Mouse (Mus musculus) right cerebral cortex, adult 2 months (tissue): ENCODE measurements at regions not wholly inside any gene's neighbourhood (a gene's known extent, or its start where the extent isn't known, plus 50 kb on each side); places are given as distances from the start of the nearest gene placed in this dataset.
A peak's percentile ranks its signal among the peaks of the same experiment; 100 is the strongest.

Experiments used
- DNase-seq, 2 experiments: peaks; one replicate each; pipeline ENCODE4 v3.0.0; 2021 to 2022; ENCODE audit warnings: low spot score in 2 of 2

GRCm38 (mm10) chr12:26646141-26646540 is 177.1 kb downstream of the Cmpk2 start:
- no peak for DNase-seq

DNA sequence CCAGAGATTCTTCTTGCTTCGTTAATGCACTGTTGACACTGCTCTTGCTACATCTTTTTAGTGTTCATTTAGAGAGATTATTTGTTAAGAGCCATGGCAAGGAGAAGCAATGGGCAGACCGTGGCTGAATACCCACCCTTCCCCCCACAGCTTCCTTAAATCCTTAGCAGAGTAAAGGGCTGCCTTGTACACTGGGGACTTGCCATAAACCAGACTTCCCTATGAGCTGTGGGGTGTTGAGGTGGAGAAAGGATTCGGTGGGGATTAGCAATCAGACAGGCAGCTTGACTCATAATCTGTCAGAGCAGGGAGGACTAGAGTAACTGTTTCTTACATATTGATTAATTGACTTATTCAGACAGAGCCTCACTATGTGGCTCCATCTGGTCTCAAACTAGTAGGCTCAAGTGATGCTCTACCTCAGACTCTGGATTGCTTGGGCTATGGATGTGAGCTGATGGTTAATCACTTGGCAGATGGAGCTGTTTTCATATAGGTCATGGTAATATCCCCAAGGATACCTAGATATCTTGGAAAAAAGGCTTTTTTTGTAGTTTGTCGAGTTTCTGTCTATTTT is 166.7 kb downstream of the Cmpk2 start:
- no peak for DNase-seq

- no peak for DNase-seq
These were observed 166.2 kb downstream of the Cmpk2 start for GRCm38 (mm10) chr12:26635253-26635652.

DNA sequence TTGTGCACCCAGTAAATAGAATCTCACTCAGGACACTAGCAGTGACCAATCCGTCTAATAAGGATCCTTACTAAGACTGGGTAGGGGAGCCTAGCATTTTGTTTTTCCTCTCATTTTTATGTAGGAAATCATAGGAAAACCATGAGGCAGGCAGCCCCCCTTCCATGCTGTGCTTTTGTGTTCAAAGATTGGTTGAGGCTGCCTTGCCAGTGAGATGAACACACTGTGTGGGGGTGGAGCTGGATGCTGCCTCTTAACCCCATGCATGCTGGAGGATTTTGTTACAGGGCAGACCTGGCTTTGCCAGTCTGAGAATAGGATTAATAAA is 162.8 kb downstream of the Cmpk2 start:
- DNase-seq: no peak

DNA sequence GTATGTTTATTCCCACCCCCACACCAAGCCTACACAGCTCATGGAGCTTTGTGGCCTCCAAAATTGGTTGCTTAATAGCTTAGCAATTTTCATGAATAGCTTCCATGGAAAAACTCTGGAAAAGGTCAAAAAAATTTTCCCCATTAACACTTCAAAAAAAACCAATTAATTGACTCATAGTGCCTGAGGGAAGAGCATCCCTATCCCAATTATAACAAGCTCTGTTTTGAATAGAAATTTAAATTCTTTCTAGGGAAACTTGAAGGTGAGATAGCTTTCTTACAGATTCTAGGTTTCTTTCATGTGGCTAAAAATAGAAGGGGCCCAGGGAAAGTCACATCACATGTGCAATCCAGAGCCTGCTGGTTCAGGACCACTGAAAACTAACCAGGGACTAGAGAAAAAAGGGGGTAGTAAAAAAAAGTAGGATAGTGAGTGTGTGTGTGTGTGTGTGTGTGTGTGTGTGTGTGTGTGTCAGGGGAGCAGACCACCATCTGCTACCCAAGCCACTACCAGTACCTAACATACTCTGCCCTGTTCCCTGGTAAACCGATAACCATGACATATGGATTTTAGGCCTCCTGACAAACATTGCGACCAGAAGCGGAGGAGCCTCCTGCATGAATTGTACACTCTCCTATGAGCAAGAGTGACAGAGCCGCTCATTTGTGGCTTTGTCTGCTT is 162.2 kb downstream of the Cmpk2 start:
- no peak for DNase-seq

DNA sequence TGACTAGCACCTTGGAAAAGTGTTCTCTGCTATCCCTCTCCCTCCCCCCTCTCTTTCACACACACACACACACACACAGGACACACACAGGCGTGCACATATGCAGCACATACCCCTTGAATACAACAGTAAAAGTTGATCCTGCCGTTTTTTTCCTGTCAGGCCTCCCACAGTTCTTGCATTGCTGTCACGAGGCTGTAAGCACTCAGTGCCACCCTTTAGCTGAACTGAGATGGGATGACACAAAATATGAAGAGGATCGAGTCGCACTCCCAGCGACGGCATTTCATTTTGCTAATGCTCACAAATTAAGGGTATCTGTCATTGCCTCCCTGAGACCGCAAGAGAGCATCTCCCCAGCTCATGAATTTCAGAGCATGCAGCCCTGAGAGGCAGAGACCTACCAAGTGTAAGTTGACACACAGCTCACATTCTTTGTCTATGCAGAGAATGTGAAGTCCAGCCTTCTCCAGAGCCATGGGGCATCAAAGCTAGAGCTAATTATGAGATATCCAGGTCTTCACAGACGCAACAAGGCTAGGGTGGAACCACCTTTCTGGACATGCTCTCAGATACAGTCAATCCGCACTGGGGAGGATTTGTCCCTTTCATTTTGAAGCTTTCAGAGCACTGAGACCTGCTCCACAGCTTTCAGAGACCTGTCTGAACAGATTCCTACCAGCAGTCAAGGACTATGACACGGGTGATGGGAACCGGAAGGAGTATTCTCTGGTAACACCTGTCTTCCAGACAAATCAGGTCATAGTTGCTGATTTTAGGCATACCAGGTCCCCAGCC is 152.3 kb downstream of the Cmpk2 start:
- peak; percentile 9 to 18 for DNase-seq

- DNase-seq: peak; percentile 10 to 16
These were observed 151.6 kb downstream of the Cmpk2 start for GRCm38 (mm10) chr12:26620501-26621134.

DNA sequence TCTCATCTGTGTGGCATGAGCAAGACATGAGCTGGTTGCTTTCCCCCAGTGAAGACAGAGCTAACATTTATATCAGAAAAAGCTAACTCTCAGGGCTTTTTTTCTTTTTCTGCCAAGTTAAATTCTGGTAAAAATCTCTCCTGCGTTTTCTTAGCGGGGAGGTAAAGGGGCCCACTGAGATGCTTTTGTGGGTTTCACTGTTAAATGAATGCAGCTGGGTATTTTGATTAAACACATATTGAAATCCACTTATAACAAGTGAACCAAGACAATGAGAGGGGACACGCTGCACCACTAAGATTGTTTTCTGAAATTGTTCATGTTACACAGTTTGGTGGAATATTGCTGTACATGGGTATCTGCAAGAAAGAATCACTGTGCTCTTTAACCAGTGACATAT is 149.0 kb downstream of the Cmpk2 start:
- no peak for DNase-seq

DNA sequence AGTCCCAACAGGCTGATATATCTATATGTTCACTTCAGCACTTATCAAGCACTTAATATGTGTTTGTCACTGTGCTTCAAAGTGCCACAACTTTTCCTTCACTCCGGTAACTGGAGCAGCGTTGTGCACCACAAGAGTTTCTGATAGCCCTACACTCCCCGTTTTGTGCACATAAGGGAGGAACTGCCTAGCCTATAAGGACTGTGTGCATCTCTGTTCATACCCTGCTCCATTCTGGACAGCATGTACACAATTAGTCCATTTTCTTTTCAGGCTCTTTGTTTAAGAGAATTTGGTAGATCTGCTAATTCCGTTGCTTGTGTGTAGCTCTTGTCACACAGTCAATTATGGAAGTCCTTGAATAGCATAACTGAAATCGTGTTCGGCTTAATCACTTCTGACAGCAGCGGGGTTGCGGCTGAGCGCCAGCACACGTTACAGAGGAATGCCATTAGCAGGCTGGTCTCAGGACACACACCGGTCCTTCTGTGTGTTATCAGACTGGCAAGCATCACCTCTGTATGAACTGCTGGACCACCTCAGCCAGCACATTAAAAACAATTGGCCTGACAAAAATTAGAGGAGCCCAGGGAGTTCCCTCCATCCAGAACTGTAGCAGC is 144.2 kb downstream of the Cmpk2 start:
- DNase-seq: no peak

GRCm38 (mm10) chr12:26610079-26610478 is 141.1 kb downstream of the Cmpk2 start:
- no peak for DNase-seq

DNA sequence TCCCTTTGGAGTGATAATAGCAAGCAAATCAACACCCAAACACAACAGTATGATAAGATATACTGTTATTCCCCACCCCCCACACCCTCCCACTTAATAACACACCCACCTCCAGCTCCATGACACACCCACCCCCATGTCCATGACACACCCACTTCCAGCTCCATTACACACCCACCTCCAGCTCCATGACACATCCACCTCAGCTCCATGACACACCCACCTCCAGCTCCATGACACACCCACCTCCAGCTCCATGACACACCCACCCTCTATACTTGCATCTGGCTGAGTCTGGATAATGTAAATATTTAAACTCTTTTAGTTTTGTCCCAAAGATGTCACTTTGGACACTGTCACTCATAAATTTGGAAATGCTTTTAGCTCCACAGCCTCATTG is 129.5 kb downstream of the Cmpk2 start:
- DNase-seq: no peak

DNA sequence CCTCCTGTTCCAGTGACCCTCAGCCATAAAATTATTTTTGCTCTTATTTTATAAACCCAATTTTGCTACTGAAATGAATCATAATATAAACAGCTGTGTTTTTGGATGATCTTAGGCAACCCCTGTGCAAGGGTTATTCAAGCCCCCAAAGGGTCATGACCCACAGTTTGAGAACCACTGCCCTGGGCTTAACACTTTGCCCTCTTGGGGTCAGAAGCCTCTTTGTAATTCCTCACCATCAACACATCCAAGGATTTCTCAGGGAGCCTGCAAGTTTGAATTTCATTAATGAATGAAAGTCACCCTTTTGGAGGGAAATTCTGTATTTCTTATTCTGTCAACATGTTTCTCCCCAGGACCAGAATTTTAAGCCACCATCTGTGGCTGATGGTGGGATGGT is 123.1 kb downstream of the Cmpk2 start:
- no peak for DNase-seq

DNA sequence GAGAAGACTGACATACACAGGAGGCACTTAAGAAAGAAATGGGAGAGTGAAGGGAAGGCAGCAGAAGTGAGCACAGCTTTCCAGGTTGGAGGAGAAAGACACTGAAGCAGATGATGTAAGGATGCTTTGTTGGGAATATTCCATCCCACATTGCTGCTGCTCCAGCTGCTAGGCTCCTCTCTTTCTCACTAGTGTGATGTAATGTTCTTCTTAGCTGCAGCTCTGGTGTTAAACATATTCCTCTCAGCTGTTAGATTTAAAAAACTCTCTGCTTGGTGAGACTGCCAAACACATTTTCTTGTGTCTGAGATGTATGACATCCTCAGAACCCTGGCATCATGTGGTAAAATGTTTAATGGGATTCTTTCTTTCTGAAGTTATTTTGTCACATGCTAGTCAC is 120.1 kb downstream of the Cmpk2 start:
- DNase-seq: peak; percentile 44 to 48

DNA sequence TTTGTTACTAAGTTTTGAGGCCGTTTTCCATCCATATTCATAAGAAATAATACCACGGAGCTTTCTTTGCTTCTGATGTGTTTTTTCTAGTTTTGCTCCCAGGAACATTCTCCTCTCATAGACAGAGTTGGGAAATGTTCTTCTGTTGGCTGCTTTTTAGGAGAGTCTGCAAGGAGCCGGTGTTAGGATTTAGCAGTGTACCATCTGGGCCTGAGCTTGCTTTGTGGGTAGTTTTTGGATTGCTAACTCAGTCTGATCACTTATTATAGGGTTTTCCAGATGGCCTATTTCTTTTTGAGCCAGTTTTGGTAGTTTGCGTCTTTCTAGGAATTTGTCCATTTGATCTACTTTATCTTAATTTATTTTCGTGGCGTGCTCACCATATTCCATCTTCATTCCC is 108.4 kb downstream of the Cmpk2 start:
- DNase-seq: peak; percentile 44 to 45

DNA sequence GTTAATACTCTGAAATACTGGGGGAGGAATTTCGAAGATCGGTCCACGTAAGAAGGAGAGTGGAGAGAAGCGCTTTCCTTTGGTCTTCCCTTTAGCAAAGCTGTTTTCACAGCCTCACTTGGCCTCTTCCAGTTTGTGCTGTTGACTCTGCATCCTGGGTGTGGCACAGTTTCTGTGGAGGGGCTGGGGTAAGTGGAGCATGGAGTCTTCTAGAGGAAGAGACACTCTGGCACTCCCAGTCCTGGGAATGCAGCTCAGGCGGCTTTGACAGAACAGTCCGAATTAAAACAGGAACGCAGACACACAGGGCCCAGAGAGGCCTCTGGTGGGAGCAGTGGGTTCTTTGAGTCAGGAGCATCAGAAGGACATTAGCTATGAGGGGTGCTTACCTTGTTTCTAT is 102.6 kb downstream of the Cmpk2 start:
- DNase-seq: no peak

GRCm38 (mm10) chr12:26567435-26567834 is 98.4 kb downstream of the Cmpk2 start:
- DNase-seq: no peak

GRCm38 (mm10) chr12:26562858-26563257 is 93.9 kb downstream of the Cmpk2 start:
- no peak for DNase-seq

DNA sequence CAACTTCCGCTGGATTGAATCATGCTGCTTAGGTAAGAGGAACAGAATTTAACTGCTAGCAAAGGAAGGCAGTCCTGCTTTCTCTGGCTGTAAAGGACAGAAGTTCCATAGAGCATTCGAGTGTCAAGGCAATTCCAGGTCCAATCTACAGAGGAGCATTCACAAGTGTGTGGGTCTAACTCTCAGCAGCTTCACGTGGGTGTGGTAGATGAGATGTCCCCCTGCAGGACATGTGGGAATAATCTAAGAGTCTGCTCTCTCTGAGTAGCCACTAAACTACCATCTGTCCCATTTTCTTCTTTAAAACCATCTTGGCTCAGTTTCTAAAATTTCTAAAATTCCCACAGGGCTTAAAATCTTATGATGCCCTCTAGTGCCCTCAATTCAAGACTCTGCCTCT is 90.6 kb downstream of the Cmpk2 start:
- no peak for DNase-seq

DNA sequence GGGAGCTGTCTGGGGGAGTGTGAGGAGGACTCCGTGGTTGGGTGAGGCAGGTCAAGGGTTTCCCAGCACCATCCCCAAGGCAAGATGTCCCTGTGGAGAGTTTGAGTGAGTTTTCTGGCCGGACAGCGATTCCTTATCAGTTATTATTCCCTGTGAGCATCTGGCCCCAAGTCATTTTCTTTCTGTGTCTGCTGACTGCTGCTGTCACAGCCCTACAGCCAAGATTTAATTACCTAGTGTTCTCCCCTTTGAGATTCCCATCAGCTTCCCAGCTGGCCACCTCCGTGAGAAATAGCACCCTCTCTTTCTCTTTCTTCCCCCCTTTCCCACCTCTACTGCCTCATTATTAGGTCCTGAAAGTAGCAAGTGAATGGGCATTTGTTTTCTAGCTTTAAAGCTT is 88.4 kb downstream of the Cmpk2 start:
- DNase-seq: no peak

DNA sequence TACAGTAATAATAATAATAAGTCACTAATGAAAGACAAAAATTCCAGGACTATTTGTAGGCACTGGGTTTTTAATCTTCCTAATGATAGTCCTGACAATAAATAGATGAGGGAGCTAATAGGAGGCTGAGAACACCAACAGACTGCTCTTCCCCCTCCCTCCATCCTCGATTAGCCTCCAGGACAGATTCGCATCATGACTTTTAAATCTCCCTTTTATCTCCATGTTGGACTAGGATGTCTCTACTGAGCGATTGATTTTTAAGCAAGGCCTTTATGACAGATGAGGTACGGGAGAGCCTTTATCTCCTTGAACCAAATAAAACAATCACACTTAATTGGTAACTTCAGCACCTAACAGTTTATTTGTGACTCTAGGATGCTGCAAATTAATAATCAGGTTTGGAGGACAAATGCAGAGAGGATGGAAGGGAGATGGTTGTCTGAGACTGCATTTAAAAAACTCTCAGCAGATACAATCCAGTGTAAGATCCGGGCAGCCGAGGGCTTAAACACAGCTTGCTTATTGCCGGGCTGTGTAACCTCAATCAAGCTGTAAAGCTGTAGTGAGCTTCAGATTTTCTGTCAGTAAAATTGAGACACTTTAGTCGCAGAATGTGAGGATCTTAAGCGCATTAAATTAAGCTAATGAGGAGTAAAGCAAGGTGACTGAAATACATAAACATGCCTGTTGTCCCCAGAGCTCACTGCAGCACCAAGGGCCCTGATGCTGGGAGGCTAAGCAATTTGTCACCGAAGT is 82.3 kb downstream of the Cmpk2 start:
- DNase-seq: no peak

GRCm38 (mm10) chr12:26547466-26547865 is 78.5 kb downstream of the Cmpk2 start:
- no peak for DNase-seq

- no peak for DNase-seq
These were observed 77.4 kb downstream of the Cmpk2 start for GRCm38 (mm10) chr12:26546361-26546760.
